Mouse (Mus musculus): ENCODE results near the gene Psme3. TPM values are rescaled to one million over a fixed set of nuclear protein-coding genes. Genes with fewer than 3 reads are reported as not detected.

Gene Psme3
- polyA plus RNA-seq, 1 experiment from 2014 or later, result 144 TPM

DNA sequence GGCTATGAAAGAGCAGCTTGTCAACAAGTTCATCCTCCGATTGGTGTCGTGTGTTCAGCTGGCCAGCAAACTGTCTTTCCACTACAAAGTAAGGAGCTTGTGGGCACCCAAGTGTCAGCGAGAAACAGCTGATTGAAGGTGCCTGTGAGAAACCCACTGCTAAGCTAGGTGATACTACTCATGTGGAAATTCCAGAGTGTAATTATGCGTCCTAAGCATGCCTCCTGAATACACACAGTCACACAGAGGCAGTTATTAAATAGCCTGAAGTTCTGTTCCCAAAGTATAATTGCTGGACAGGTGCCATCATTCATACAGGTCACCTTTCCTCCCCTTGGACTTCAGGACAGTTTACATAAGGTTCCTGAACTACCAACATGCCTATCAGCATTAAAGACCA is 32.2 kb upstream of the Psme3 start:
- 71% methylated on average over 4 of the region's 4 CpGs for WGBS

DNA sequence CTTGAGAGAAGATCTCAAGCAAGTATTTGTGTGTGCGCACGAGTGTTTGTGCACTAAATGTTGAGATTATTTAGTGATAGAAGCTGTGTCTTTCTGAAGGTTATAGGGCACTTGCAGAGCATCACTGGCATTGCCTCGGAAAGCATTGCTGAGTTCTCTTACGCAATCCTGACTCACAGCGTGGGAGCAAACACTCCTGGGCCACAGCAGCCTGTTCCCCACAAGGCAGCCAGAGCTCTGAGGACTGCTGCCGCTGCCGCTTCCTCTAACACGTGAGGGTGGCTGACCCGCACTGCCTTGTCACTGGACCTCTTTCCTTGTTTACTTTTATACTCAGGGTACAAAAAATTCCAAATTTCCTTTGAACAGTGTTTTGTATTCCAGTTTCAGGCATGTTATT is 28.7 kb upstream of the Psme3 start:
- WGBS, result 87% methylated on average over 9 of the region's 9 CpGs

More for the DNA sequence above, 32.2 kb upstream of the Psme3 start:
- Histone ChIP-seq H3K4me3 (no peak overlapping the region), H3K4me2 (replicated peaks) (no peak overlapping the region), H3K36me3 (peaks cover 23% of the 10 kb centered on the region), H3K27ac (no peak overlapping the region), H3K27me3 (0 out of 2 replicates have a peak, but pooled peaks cover 4% of the 10 kb centered on the region), H3K9ac (no peak overlapping the region), H3K9me3 (no peaks in the 10 kb centered on the region), H3K4me1 (peaks cover 6% of the 10 kb centered on the region; the same call in 1 of the 2 replicates)
- no peak for ATAC-seq (ENCODE audit: low FRiP score, low read depth)

GRCm38 (mm10) chr11:101291231-101291630 is 24.8 kb upstream of the Psme3 start:
- no peak overlapping the region for H3K27ac ChIP-seq
- peaks cover 86% of the 10 kb centered on the region for H3K36me3 ChIP-seq
- H3K9me3 ChIP-seq, result no peaks in the 10 kb centered on the region
- H3K4me3 ChIP-seq, result no peak overlapping the region
- no peak for ATAC-seq (ENCODE audit: low FRiP score, low read depth)
- no peaks in the 10 kb centered on the region for H3K27me3 ChIP-seq
- WGBS, result 94% methylated on average over 8 of the region's 8 CpGs
- H3K9ac ChIP-seq, result no peak overlapping the region
- H3K4me2 ChIP-seq (replicated peaks), result no peak overlapping the region
- no peaks in the 10 kb centered on the region for H3K4me1 ChIP-seq

More for the DNA sequence above, 28.7 kb upstream of the Psme3 start:
- H3K9me3 ChIP-seq, result no peaks in the 10 kb centered on the region
- H3K4me1 ChIP-seq, result no peaks in the 10 kb centered on the region
- no peak for ATAC-seq (ENCODE audit: low FRiP score, low read depth)
- H3K27me3 ChIP-seq, result no peaks in the 10 kb centered on the region
- peaks cover 58% of the 10 kb centered on the region for H3K36me3 ChIP-seq
- no peak overlapping the region for H3K4me2 ChIP-seq (replicated peaks)
- H3K9ac ChIP-seq, result no peak overlapping the region
- no peak overlapping the region for H3K27ac ChIP-seq
- no peak overlapping the region for H3K4me3 ChIP-seq

- WGBS, result 92% methylated on average over 8 of the region's 8 CpGs
- Histone ChIP-seq H3K4me1 (peaks cover 1% of the 10 kb centered on the region), H3K9ac (no peak overlapping the region), H3K4me3 (no peak overlapping the region), H3K4me2 (replicated peaks) (no peak overlapping the region), H3K27me3 (no peaks in the 10 kb centered on the region), H3K27ac (no peak overlapping the region), H3K36me3 (peaks cover 69% of the 10 kb centered on the region), H3K9me3 (no peaks in the 10 kb centered on the region)
- no peak for ATAC-seq (ENCODE audit: low FRiP score, low read depth)
Measured at GRCm38 (mm10) chr11:101295191-101295590, 20.8 kb upstream of the Psme3 start.

DNA sequence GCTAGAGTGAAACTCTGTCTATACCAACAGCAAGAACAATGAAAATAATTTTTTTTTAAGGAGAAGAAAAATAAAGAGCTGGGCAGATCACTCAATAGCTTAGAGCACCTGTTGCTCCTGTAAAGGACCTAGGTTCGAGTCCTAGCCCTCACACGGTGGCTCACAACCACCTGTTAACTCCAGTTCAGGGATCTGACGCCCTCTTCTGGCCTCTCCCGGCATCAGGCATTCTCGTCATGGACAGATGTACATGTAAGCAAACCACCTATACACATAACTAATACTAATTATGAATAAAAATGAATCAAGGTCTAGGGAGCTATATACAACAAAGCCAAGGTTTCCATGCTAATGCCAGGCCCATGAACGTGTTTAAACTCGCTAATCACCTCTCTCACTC is 15.1 kb upstream of the Psme3 start:
- Histone ChIP-seq H3K4me1 (peaks cover 16% of the 10 kb centered on the region), H3K4me2 (replicated peaks) (peak overlapping the region; percentile 99), H3K4me3 (peak overlapping the region; percentile 93), H3K27ac (no peak overlapping the region), H3K9me3 (no peaks in the 10 kb centered on the region), H3K36me3 (peaks cover 15% of the 10 kb centered on the region), H3K9ac (peak overlapping the region; percentile 93), H3K27me3 (no peaks in the 10 kb centered on the region)
- WGBS, result 69% methylated on average over 7 of the region's 7 CpGs
- no peak for ATAC-seq (ENCODE audit: low FRiP score, low read depth)

DNA sequence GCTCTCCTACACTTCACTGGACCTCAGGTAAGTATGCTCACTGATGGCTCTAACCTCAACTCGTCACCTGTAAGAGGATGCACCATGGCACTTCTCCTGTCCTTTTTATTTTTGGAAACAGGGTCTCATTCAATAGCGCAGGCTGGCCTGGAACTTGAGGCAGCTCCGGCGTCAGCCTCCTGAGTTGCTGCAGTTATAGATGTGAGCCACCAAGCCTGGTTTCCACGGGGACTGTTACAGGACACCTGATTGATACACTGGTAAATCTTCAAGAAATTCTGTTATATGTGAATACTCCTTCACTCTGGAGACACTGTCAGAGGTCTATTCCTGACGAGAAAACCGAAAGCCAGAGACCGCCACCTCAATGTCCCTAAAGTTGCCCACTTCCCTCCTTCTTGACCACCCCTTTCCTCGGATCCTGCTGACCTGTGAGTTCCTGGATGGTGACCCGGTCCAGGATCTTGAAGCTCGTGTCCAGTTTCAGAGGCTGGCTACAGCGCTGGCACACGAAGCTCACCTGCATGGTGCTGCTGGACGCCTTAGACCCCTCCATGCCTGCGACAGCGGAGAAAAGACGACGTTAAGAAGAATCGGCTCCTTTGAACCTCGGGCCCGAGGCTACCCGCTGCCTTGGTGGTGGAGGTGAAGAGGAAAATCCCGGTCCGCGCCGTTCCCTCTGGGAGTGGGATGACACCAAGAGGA is 14.6 kb upstream of the Psme3 start:
- peak overlapping the region; percentile 44; the same call in 1 of the 2 replicates for H3K27ac ChIP-seq
- peak; percentile 17 for ATAC-seq (ENCODE audit: low FRiP score, low read depth)
- no peaks in the 10 kb centered on the region for H3K27me3 ChIP-seq
- 11% methylated on average over 26 of the region's 26 CpGs for WGBS
- H3K9ac ChIP-seq, result peak overlapping the region; percentile 93
- no peaks in the 10 kb centered on the region for H3K9me3 ChIP-seq
- H3K4me2 ChIP-seq (replicated peaks), result peak overlapping the region; percentile 99
- peaks cover 15% of the 10 kb centered on the region for H3K36me3 ChIP-seq
- peak overlapping the region; percentile 93 for H3K4me3 ChIP-seq
- peaks cover 16% of the 10 kb centered on the region for H3K4me1 ChIP-seq

DNA sequence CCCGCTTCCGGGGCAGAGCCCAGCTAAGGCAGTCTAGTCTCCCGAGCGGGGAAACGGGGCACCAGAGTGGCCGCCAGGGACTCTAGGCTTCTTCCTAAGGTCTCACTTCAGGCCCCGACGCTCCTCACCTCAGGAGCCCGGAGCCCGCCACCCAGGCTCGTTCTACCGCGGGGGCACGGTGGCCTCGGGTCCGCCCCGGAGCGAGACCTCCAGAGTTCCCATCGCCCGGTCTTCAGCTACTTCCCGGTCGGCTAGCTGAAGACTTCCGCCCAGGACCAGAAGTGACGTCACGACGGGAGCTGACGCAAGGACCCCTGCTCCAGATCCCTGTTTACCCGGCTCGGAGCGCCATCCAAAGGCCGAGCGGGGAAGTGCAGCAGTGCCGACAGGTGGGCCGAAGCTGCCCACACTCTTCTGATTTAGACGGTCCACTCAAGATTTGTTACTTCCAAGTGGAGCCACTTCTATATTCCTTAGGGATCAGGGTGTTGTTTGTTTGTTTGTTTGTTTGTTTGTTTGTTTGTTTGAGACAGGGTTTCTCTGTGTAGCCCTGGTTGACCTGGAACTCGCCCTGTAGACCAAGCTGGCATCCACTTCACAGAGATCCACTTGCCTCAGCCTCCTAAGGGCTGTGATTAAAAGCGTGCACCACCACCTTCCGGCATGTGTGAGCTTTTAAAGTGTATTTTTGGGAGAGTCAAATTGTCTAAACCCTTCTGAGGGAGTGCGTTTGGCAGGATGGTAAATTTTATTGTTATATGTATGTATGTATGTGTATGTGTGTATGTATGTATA is 13.8 kb upstream of the Psme3 start, which contains the start of gene Becn1:
Becn1 (minus strand) TSS at position 283 of the 795 bp plus-strand sequence.
- Histone ChIP-seq H3K27me3 (no peaks in the 10 kb centered on the region), H3K4me2 (replicated peaks) (peak within 1 kb of the TSS; percentile 99), H3K36me3 (peaks cover 15% of the 10 kb centered on the region), H3K4me1 (peaks cover 16% of the 10 kb centered on the region), H3K9me3 (no peaks in the 10 kb centered on the region), H3K4me3 (peak within 1 kb of the TSS; percentile 93), H3K9ac (peak within 1 kb of the TSS; percentile 93), H3K27ac (peak within 1 kb of the TSS; percentile 44; the same call in 1 of the 2 replicates)
- 5% methylated on average over 39 of the region's 39 CpGs for WGBS
- ATAC-seq (ENCODE audit: low FRiP score, low read depth), result peak; percentile 94

GRCm38 (mm10) chr11:101307744-101308143 is 8.3 kb upstream of the Psme3 start:
- ATAC-seq (ENCODE audit: low FRiP score, low read depth), result no peak
- Histone ChIP-seq H3K4me2 (replicated peaks) (no peak overlapping the region), H3K4me1 (no peaks in the 10 kb centered on the region), H3K4me3 (no peak overlapping the region), H3K27me3 (0 out of 2 replicates have a peak, but pooled peaks cover 5% of the 10 kb centered on the region), H3K36me3 (no peaks in the 10 kb centered on the region), H3K9ac (no peak overlapping the region), H3K27ac (no peak overlapping the region), H3K9me3 (no peaks in the 10 kb centered on the region)
- WGBS, result 35% methylated on average over 5 of the region's 5 CpGs

DNA sequence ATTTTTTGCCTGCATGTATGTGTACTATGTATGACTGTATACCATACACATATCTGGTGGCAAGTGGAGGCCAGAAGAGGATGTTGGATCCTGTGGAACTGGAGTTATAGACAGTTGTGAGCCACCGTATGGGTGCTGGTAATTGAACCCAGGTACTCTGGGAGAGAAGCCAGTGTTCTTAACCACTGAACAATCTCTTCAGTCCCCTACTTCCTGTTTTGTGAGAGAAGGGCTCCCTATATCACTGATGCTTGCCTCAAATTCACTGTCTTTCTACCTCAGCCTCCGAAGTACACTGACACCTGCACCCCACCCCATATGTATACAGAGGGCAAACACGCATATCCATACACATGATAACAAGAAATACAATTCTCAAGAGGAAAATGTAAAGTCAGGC is 4.9 kb upstream of the Psme3 start:
- Histone ChIP-seq H3K4me1 (no peaks in the 10 kb centered on the region), H3K9me3 (no peaks in the 10 kb centered on the region), H3K4me3 (no peak overlapping the region), H3K27ac (no peak overlapping the region), H3K9ac (no peak overlapping the region), H3K4me2 (replicated peaks) (no peak overlapping the region), H3K36me3 (no peaks in the 10 kb centered on the region), H3K27me3 (0 out of 2 replicates have a peak, but pooled peaks cover 5% of the 10 kb centered on the region)
- WGBS, result 84% methylated on average over 3 of the region's 3 CpGs
- ATAC-seq (ENCODE audit: low FRiP score, low read depth), result no peak

- H3K4me2 ChIP-seq (replicated peaks), result no peak overlapping the region
- H3K4me3 ChIP-seq, result no peak overlapping the region
- H3K4me1 ChIP-seq, result peaks cover 6% of the 10 kb centered on the region
- no peaks in the 10 kb centered on the region for H3K36me3 ChIP-seq
- no peak for ATAC-seq (ENCODE audit: low FRiP score, low read depth)
- 0 out of 2 replicates have a peak, but pooled peaks cover 5% of the 10 kb centered on the region for H3K27me3 ChIP-seq
- WGBS, result 68% methylated on average over 3 of the region's 3 CpGs
- no peak overlapping the region for H3K27ac ChIP-seq
- H3K9me3 ChIP-seq, result no peaks in the 10 kb centered on the region
- no peak overlapping the region for H3K9ac ChIP-seq
Measured at GRCm38 (mm10) chr11:101312150-101312549, 3.9 kb upstream of the Psme3 start.

- Histone ChIP-seq H3K4me1 (peaks cover 17% of the 10 kb centered on the region), H3K9ac (no peak overlapping the region), H3K9me3 (no peaks in the 10 kb centered on the region), H3K36me3 (peaks cover 18% of the 10 kb centered on the region), H3K27me3 (0 out of 2 replicates have a peak, but pooled peaks cover 1% of the 10 kb centered on the region), H3K27ac (no peak overlapping the region), H3K4me2 (replicated peaks) (no peak overlapping the region), H3K4me3 (no peak overlapping the region)
- no peak for ATAC-seq (ENCODE audit: low FRiP score, low read depth)
- 87% methylated on average over 1 of the region's 1 CpGs for WGBS
Measured at GRCm38 (mm10) chr11:101314567-101314966, 1.4 kb upstream of the Psme3 start.

DNA sequence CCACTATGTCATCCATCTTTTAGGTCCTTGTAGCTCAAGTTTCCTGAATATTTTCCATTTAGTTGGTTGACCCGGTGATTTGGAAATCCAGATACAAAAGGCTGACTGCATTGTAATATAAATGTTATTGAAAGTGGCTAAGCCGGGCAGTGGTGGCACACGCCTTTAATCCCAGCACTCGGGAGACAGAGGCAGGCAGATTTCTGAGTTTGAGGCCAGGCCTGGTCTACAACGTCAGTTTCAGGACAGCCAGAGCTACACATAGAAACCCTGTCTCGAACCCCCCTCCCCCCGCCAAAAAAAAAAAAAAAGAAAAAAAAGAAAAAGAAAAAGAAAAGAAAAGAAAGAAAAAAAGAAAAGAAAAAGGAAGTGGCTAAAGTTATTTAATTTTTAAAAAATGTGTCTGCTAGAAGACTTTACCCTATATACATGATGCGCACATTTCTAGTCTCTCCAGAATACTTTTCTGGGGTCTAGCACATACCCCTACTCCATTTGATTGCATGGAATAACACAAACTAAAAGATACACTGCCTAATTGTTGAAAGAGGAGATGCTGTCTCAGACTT is 847 bp upstream of the Psme3 start:
- Histone ChIP-seq H3K9ac (peak overlapping the region; percentile 94), H3K27me3 (no peaks in the 10 kb centered on the region), H3K9me3 (no peaks in the 10 kb centered on the region), H3K27ac (0 out of 2 replicates have a peak overlapping the region, but pooled peaks have one; percentile 39), H3K36me3 (peaks cover 24% of the 10 kb centered on the region), H3K4me3 (peak overlapping the region; percentile 98), H3K4me2 (replicated peaks) (peak overlapping the region; percentile 98), H3K4me1 (peaks cover 17% of the 10 kb centered on the region)
- 83% methylated on average over 8 of the region's 8 CpGs for WGBS
- ATAC-seq (ENCODE audit: low FRiP score, low read depth), result peak; percentile 5; the same call in 1 of the 2 replicates

Measured in limb, embryonic 13.5 days (tissue).